Mouse (Mus musculus) G1E-ER4 (cell line): ENCODE data around the gene Zfp668. TPM values are rescaled to one million over a fixed set of nuclear protein-coding genes. Genes with fewer than 3 reads are reported as not detected.

ENCODE experiments used
- GATA1 ChIP-seq: IDR thresholded peaks from one replicate; pipeline ENCODE4 v1.8.0; 2012; ENCODE audit warnings: low read length, inconsistent platforms
- polyA plus RNA-seq: library from polyadenylated mRNA; stranded (reverse); fragments of >175 nt; gene quantifications from 2 replicates; pipeline ENCODE4 v1.2.3, GENCODE M21; 2012

The Zfp668 gene
- polyA plus RNA-seq, 1 experiment: 36.7 TPM

DNA sequence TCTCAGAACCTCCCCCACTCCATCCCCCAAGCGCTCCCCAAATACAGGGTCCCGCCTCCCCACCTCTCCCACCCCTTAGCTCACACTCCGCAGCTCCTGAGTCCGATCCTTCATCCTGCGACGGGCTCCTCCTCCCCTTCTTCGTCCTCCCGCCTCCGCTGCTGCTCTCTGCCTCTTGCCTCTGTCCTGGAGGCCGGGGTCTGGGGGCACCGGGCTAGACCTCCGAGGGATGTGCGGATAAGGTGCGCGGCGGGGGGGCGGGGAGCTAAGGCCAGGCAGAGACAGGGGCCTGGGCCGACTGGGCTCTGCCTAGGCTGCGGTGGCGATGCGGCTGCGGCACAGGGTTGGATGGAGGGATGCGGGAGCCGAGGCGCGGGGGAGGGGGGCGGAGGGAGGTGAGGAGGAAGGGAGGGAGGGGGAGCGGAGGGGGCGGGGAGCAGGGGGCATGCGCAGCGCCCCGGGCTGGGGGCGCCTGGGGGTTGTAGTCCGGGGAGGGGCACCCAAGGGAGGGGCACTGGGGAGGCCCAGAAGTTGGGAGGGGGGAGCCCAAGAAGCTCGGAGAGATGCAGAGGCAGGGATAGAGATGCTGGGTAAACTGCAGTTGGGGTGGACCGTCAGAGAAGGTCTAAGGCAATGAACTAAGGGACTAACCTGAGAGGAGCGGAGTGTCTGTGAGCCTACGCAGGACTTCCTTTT, 52.3 kb downstream of the Zfp668 start, which contains the start of the genes Stx4a and Stx1b:
Gene Stx4a, plus strand, starts transcription at position 119 of the 696 bp plus-strand sequence.
Gene Stx1b, minus strand, starts transcription at position 374 of the 696 bp plus-strand sequence.
- no peak for TF ChIP-seq GATA1

DNA sequence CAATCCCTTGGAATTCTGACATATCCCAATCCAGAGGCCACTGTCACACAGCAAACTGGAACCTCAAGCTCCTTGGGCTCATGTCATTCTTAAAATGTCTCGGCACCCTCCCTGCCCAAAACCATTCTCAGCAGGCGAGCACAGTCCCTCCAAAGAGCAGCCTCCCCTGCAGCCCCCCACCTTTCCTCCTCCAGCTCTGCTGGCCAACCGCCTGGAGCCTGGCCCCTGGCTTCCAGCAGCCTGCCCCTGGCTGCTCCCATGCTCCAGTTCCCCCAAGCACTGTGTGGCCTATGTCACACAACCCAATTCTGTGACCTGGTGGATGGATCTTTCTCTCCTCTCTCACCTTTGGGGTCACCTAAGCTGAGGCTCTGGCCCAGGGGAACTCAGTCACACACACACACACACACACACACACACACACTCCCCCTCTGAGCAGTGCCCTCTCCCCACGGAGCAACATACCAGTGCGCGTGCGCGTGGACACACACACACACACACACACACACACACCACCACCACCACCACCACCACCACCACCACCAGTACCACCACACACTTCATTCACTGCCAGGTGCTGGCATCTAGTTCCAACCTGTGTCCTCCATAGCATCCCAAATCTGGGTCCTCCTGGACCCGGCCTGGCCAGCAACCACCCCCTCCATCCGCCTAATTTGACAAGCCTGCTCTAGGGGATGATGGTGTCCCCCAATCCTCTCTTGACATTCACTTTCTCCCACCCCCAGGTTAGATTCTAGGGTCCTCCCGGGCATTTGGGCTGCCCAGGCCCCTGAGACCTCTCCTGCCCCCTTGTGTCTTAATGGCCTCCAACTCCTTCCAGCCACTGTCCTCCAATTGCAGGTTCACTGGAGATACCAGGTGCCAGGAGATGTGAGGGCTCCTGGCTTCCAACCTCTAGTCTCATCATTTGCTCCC, 53.1 kb downstream of the Zfp668 start:
- no peak for TF ChIP-seq GATA1

DNA sequence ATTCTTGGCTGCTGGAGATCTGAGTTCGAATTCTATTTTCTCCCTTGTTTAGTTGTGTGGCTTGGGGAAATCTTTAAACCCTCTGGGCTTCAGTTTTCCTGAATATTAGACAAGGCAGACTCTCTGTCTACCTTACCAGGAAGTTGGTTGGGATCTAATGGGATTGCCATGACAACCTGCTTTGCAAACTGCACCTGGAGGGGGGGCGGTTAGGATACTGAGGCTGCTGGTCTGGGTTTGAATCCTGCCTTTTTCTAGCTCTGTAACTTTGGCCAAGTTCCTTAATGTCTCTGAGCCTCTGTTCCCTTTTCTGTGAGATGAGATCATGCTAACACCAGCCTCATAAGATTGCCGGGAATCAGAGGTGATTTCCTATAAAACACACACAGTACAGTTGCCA, 54.1 kb downstream of the Zfp668 start:
- TF ChIP-seq GATA1: no peak

DNA sequence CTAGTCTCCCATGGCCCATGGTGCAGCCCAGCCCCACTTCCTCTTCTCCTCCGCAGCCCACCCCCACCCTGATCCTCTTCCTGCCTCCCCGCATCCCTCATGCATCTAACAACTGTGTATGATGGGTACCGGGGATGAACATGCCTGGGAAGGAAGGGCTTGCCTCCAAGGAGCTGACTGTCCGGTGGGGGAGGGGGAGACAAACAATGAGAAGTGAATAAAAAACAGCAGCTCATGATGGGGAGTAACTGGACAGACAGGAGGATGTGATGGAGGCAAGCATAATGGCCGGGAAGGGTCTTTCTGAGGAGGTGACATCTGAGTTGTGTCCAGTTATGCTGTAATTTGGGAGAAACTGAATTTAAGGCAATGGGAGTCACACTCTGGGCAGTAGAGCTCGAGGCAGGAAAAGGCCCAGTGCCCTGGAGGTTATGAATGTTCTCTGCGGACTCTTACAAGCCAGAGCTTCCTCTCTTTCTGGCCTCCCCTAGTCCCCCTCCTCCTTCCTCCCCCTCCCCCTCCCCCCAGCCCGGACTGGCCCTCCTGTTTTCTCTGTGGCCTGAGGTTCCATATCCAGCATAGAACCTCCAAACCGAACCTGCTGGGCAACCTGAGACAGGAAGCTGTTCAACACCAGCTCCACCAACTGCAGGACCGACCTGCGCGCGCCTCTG, 55.7 kb downstream of the Zfp668 start:
- TF ChIP-seq GATA1: no peak

DNA sequence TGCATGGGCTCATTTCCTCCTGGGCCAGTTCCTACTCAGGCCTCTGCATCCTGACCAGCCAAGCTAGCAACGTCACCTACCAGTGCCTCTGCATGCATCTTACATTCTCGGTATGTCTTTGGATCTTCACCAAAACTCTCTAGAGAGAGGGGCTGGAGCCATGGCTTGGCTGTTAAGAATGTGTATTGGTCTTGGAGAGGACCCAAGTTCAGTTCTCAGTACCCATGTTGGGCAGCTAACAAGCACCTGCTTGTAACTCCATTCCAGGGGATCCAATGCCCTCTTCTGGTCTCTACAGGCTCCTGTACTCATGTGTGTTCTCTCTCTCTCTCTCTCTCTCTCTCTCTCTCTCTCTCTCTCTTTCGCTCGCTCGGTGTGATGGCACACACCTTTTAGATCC, 58.9 kb downstream of the Zfp668 start:
- no peak for TF ChIP-seq GATA1

DNA sequence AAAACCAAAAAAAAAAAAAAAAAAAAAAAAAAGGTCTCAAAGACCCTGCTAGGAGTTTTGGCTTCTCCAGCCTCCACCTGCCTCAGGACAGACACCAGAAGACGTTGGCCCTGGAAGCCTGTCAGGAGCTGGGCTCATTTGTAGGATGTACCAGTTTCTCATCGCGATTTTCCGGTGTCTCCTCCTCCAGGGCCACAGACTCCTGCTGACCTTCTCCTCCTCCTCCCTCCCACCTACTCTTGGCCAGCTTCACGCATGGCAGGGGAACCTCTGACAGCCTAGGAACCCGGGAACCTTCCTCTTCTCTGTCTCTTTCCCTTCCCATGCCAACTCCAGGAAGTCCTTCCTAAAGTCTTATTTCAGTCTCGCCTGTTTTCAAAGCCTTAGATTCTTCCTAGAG, 59.6 kb downstream of the Zfp668 start:
- no peak for TF ChIP-seq GATA1

DNA sequence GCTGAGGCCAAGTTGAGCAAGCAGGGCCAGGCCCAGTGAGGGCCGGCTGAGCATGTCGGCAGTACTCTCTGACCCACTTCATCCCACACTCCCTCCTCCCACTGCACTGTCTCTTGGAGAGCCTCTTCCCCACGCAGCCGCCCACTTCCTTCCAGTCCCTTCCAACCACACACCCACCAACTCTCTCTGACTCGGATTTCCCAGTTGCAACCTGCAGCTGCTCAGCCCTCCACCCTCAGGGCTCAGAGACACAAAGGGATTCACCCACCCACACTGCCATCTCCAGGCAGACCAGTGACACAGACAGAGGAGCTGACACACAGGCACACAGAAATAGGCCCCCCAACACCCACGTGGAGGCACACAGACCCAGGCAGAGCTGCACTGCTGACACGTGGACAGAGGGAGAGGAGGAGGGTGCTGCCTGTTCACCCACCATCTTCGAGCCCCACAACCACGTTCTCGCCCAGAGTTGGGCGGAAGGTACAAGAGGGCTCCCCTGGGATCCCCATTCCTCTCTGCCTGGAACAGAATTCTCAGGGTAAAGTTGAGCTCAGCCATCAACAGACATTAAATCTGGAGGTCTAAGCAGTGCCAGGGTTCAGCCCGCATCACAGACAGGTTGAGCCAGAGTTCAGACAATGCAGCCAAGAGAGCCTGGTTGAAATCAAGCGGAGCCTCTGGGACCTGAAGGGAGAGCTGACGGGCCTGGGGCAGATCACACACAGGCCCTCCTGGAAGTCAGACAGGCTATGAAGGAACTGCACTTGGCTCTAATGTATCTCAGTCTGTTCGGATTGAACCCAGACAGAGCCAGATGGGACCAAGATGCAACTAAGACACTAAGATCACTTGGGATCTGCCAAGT, 60.4 kb downstream of the Zfp668 start:
- no peak for TF ChIP-seq GATA1

DNA sequence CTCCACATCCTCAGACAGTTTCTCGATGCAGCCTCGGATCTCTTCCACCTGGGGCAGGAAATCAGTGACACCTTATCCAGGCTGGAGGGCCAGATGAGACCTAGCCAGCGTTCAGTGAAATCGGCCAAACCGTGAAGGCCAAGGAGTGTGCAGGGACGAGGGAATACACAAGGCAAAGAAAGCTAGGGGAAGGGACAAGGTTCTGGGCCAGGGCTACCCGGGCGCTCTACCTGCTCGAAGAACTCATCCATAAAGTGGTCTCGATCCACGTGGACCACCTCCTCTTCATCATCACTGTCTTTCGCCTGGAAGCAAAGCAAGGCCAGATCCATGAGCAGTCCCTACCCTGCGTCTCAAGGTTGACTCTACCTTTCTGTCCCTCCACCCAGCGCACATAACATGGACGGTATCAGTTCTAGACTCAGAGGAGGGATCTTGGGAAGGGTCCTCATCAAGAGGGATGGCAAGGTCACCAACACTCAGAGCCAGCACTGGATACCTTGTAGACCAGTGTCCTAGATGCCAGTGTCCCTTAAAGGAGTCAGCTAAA, 61.4 kb downstream of the Zfp668 start:
- TF ChIP-seq GATA1: no peak

DNA sequence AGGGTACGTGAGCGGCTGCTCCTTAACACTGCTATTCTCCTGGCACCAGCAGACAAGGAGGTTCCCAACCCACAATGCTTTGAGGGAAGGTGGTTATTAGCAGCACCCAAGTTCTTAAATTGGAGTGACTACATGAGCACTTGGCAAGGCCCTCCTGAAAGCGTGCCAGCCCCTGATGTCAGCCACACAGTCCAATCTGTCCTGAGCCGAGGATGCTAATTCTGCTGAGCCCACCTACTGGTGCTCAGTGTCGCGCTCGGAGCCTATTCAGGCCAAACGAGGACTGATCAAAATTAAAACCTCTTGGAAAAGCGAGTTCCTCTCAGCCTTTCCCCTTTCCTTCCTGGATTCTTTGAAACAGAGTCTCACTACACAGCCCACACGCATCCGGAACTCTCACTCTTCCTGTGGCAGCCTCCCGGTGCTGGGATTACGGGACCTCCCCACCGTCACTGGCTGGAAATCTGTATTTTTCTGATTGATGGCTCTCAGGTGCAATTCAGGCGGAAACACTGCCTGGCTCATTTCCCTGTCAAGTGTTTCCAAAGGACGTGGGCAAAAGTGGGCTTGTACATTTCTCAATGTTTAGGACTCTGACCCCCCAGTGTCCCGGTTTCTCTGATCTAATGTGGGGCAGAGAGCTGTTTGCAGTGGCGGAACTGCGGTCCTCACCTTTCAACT, 62.2 kb downstream of the Zfp668 start:
- TF ChIP-seq GATA1: no peak

DNA sequence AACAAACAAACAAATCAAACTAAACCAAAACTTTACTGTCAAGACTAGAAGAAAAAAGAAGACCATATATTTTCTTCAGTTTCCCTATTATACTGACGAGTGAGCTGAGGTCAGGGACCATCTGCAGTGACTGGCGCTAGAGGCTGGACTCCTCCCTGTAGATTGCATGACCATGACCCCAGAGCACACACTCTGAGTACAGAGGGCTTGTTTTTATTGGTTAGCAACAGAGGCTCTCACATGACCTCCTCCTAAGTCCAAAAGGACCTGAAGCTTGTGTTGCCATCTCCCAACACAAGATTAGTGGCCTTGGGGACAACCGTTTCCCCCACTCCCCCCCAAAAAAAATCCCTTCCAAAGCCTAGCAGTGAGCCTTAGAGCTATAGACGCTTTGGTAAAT, 62.8 kb downstream of the Zfp668 start:
- TF ChIP-seq GATA1: no peak

Other genes starting within 250 kb of the Zfp668 start
- gene Bcl7c, start 167.9 kb downstream of the Zfp668 start, polyA plus RNA-seq: 375 and 505 TPM in 2 replicates
- 2.8 and 3.7 TPM in 2 replicates for gene Ctf1, start 164.1 kb downstream of the Zfp668 start, polyA plus RNA-seq
- gene Ctf2, start 144.7 kb downstream of the Zfp668 start, polyA plus RNA-seq: not detected in 2 replicates
- gene Fbxl19, start 132.3 kb downstream of the Zfp668 start, polyA plus RNA-seq: 76.2 and 91.2 TPM in 2 replicates
- gene Orai3, start 107.0 kb downstream of the Zfp668 start, polyA plus RNA-seq: 32.0 and 33.6 TPM in 2 replicates
- 99.0 and 114 TPM in 2 replicates for gene Setd1a, start 100.2 kb downstream of the Zfp668 start, polyA plus RNA-seq
- 2.5 and 4.3 TPM in 2 replicates for gene Gm49388, start 91.2 kb downstream of the Zfp668 start, polyA plus RNA-seq
- 12.7 and 27.1 TPM in 2 replicates for gene Hsd3b7, start 76.2 kb downstream of the Zfp668 start, polyA plus RNA-seq
- 85.1 and 93.9 TPM in 2 replicates for gene Stx4a, start 52.5 kb downstream of the Zfp668 start, polyA plus RNA-seq
- 0.06 and 0.10 TPM in 2 replicates for gene Stx1b, start 52.3 kb downstream of the Zfp668 start, polyA plus RNA-seq
- 24.0 and 32.5 TPM in 2 replicates for gene Zfp646, start 607 bp downstream of the Zfp668 start, polyA plus RNA-seq
- gene Prss53, start 14.1 kb upstream of the Zfp668 start, polyA plus RNA-seq: 0.48 and 0.67 TPM in 2 replicates
- not detected in 2 replicates for gene Gm21974, start 18.6 kb upstream of the Zfp668 start, polyA plus RNA-seq
- gene Vkorc1, start 18.8 kb upstream of the Zfp668 start, polyA plus RNA-seq: 13.6 and 14.7 TPM in 2 replicates
- gene Bckdk, start 27.3 kb upstream of the Zfp668 start, polyA plus RNA-seq: 166 and 183 TPM in 2 replicates
- gene Kat8, start 35.7 kb upstream of the Zfp668 start, polyA plus RNA-seq: 7.0 and 7.5 TPM in 2 replicates
- gene Prss8, start 53.3 kb upstream of the Zfp668 start, polyA plus RNA-seq: not detected in 2 replicates
- gene Prss36, start 69.9 kb upstream of the Zfp668 start, polyA plus RNA-seq: 5.5 and 10.0 TPM in 2 replicates
- gene Fus, start 90.6 kb upstream of the Zfp668 start, polyA plus RNA-seq: 578 and 702 TPM in 2 replicates
- 0.28 and 0.46 TPM in 2 replicates for gene Pycard, start 117.0 kb upstream of the Zfp668 start, polyA plus RNA-seq
- gene Trim72, start 127.1 kb upstream of the Zfp668 start, polyA plus RNA-seq: 0.04 and 0.05 TPM in 2 replicates
- not detected in 2 replicates for gene Itgam, start 185.8 kb upstream of the Zfp668 start, polyA plus RNA-seq
- gene Gm49368, start 185.9 kb upstream of the Zfp668 start, polyA plus RNA-seq: not detected in 2 replicates